Mouse (Mus musculus) forebrain, embryonic 11.5 days (tissue): ENCODE data around the gene Ints6l. TPM values are rescaled to one million over a fixed set of nuclear protein-coding genes. Genes with fewer than 3 reads are reported as not detected.

Source experiments
- ATAC-seq: fragments of 200-750 bp; cut with Nextera tagmentation; replicated peaks from 2 replicates; pipeline ENCODE4 v1.8.0; 2017; ENCODE audit warnings: moderate TSS enrichment; ENCODE audit not compliant: low FRiP score
- DNase-seq: peaks from one replicate; pipeline ENCODE4 v3.0.0-alpha.2; 2017; ENCODE audit warnings: low spot score
- H3K27ac ChIP-seq: fragments of 300-500 bp; sonication (generic); 2 replicates; pipeline ENCODE4 v1.5.1; 2014; ENCODE audit warnings: low read depth, low read length
- H3K27me3 ChIP-seq: fragments of 300-500 bp; sonication (generic); 2 replicates; pipeline ENCODE4 v1.6.1; 2014; ENCODE audit warnings: mild to moderate bottlenecking, low read length, mixed read lengths; ENCODE audit not compliant: control insufficient read depth, insufficient read depth
- H3K36me3 ChIP-seq: fragments of 300-500 bp; sonication (generic); 2 replicates; pipeline ENCODE4 v1.6.1; 2014; ENCODE audit warnings: mild to moderate bottlenecking, low read length, moderate library complexity, mixed read lengths; ENCODE audit not compliant: control insufficient read depth, insufficient read depth
- H3K4me1 ChIP-seq: fragments of 300-500 bp; sonication (generic); replicated peaks from 2 replicates; pipeline ENCODE4 v1.6.1; 2014; ENCODE audit warnings: low read length, mixed read lengths; ENCODE audit not compliant: control insufficient read depth, insufficient read depth
- H3K4me2 ChIP-seq: fragments of 300-500 bp; sonication (generic); 2 replicates; pipeline ENCODE4 v1.6.1; 2014; ENCODE audit warnings: low read depth, mild to moderate bottlenecking, low read length, moderate library complexity, mixed read lengths; ENCODE audit not compliant: severe bottlenecking
- H3K4me3 ChIP-seq: fragments of 300-500 bp; sonication (generic); 2 replicates; pipeline ENCODE4 v1.5.1; 2014; ENCODE audit warnings: low read depth, low read length
- H3K9ac ChIP-seq: fragments of 300-500 bp; sonication (generic); 2 replicates; pipeline ENCODE4 v1.6.1; 2014; ENCODE audit warnings: low read length
- H3K9me3 ChIP-seq: fragments of 300-500 bp; sonication (generic); 2 replicates; pipeline ENCODE4 v1.6.1; 2016; ENCODE audit warnings: low read length, mixed read lengths; ENCODE audit not compliant: control insufficient read depth
- WGBS: fragments of 180-500 bp; shearing (Covaris S2); extraction: QIAGEN DNeasy Blood & Tissue Kit; methylation state at CpG from one replicate; pipeline ENCODE4 v1.1.7; 2014; 5-methylcytosine and 5-hydroxymethylcytosine counted together
- polyA plus RNA-seq: library from polyadenylated mRNA; unstranded; fragments of >200 nt; fragmentation: Nextera tagmentation; extraction: Ambion mirVana; gene quantifications from 2 replicates; pipeline ENCODE4 v1.2.1, GENCODE M21; 2014

Ints6l gene
- polyA plus RNA-seq, 1 experiment from 2014 or later: 23.4 TPM

GRCm38 (mm10) chrX:56447524-56448015, 7.1 kb upstream of the Ints6l start, which contains the start of gene Gm2174:
TSS of gene Gm2174 (plus strand) at chrX:56447965.
- H3K27ac ChIP-seq: no peak within 1 kb of the TSS
- no peaks in the 10 kb centered on the region for H3K9me3 ChIP-seq
- no peaks in the 10 kb centered on the region for H3K4me1 ChIP-seq
- H3K4me2 ChIP-seq: no peak within 1 kb of the TSS
- WGBS: 66% methylated on average over 4 of the region's 4 CpGs
- ATAC-seq: no peak
- H3K4me3 ChIP-seq: no peak within 1 kb of the TSS
- no peaks in the 10 kb centered on the region for H3K36me3 ChIP-seq
- no peaks in the 10 kb centered on the region for H3K27me3 ChIP-seq
- no peak within 1 kb of the TSS for H3K9ac ChIP-seq
- no peak for DNase-seq

GRCm38 (mm10) chrX:56455372-56456246, 952 bp downstream of the Ints6l start:
- no peaks in the 10 kb centered on the region for H3K27me3 ChIP-seq
- H3K9me3 ChIP-seq: no peaks in the 10 kb centered on the region
- 18% methylated on average over 44 of the region's 65 CpGs for WGBS
- peak overlapping the region; percentile 81 for H3K9ac ChIP-seq
- H3K4me2 ChIP-seq: peak overlapping the region; percentile 56
- peak; percentile 96 for ATAC-seq
- peak overlapping the region; percentile 90 for H3K27ac ChIP-seq
- peak; percentile 91 for DNase-seq
- peak overlapping the region; percentile 54 for H3K4me3 ChIP-seq
- no peaks in the 10 kb centered on the region for H3K4me1 ChIP-seq
- H3K36me3 ChIP-seq: no peaks in the 10 kb centered on the region

GRCm38 (mm10) chrX:56456379-56456778, 1.7 kb downstream of the Ints6l start:
- 17% methylated on average over 8 of the region's 8 CpGs for WGBS
- Histone ChIP-seq H3K27me3 (no peaks in the 10 kb centered on the region), H3K27ac (peak overlapping the region; percentile 90), H3K4me3 (peak overlapping the region; percentile 54), H3K36me3 (no peaks in the 10 kb centered on the region), H3K4me2 (peak overlapping the region; percentile 48), H3K4me1 (no peaks in the 10 kb centered on the region), H3K9ac (peak overlapping the region; percentile 24; the same call in 1 of the 2 replicates), H3K9me3 (no peaks in the 10 kb centered on the region)
- peak; percentile 11; the same call in 1 of the 2 replicates for ATAC-seq
- DNase-seq: no peak

GRCm38 (mm10) chrX:56462020-56462933, 7.6 kb downstream of the Ints6l start:
- Histone ChIP-seq H3K4me3 (no peak overlapping the region), H3K4me1 (no peaks in the 10 kb centered on the region), H3K9ac (no peak overlapping the region), H3K27me3 (no peaks in the 10 kb centered on the region), H3K4me2 (no peak overlapping the region), H3K27ac (no peak overlapping the region), H3K36me3 (no peaks in the 10 kb centered on the region), H3K9me3 (no peaks in the 10 kb centered on the region)
- DNase-seq (no peak), ATAC-seq (no peak)
- WGBS: 80% methylated on average over 14 of the region's 14 CpGs

GRCm38 (mm10) chrX:56464906-56465305, 10.2 kb downstream of the Ints6l start:
- Histone ChIP-seq H3K27ac (no peak overlapping the region), H3K4me2 (no peak overlapping the region), H3K9ac (no peak overlapping the region), H3K27me3 (no peaks in the 10 kb centered on the region), H3K36me3 (no peaks in the 10 kb centered on the region), H3K4me3 (no peak overlapping the region), H3K9me3 (no peaks in the 10 kb centered on the region), H3K4me1 (no peaks in the 10 kb centered on the region)
- WGBS: 91% methylated on average over 1 of the region's 1 CpGs
- DNase-seq (no peak), ATAC-seq (no peak)

GRCm38 (mm10) chrX:56467688-56468087, 13.0 kb downstream of the Ints6l start:
- 69% methylated on average over 4 of the region's 4 CpGs for WGBS
- H3K27ac ChIP-seq: no peak overlapping the region

GRCm38 (mm10) chrX:56468422-56468821, 13.8 kb downstream of the Ints6l start:
- H3K27me3 ChIP-seq: no peaks in the 10 kb centered on the region
- no peak overlapping the region for H3K4me2 ChIP-seq
- 50% methylated on average over 6 of the region's 6 CpGs for WGBS
- ATAC-seq (no peak), DNase-seq (no peak)
- no peak overlapping the region for H3K4me3 ChIP-seq
- H3K9ac ChIP-seq: no peak overlapping the region
- H3K36me3 ChIP-seq: no peaks in the 10 kb centered on the region
- H3K27ac ChIP-seq: no peak overlapping the region
- no peaks in the 10 kb centered on the region for H3K4me1 ChIP-seq
- no peaks in the 10 kb centered on the region; the same call in 1 of the 2 replicates for H3K9me3 ChIP-seq

More at GRCm38 (mm10) chrX:56467688-56468087, 13.0 kb downstream of the Ints6l start:
- no peak overlapping the region for H3K9ac ChIP-seq
- H3K27me3 ChIP-seq: no peaks in the 10 kb centered on the region
- no peak overlapping the region for H3K4me2 ChIP-seq
- ATAC-seq (no peak), DNase-seq (no peak)
- no peaks in the 10 kb centered on the region for H3K36me3 ChIP-seq
- no peaks in the 10 kb centered on the region for H3K4me1 ChIP-seq
- no peaks in the 10 kb centered on the region; the same call in 1 of the 2 replicates for H3K9me3 ChIP-seq
- H3K4me3 ChIP-seq: no peak overlapping the region

- DNase-seq (no peak), ATAC-seq (no peak)
- H3K4me2 ChIP-seq: no peak overlapping the region
- no peak overlapping the region for H3K27ac ChIP-seq
- H3K27me3 ChIP-seq: no peaks in the 10 kb centered on the region
- H3K4me1 ChIP-seq: no peaks in the 10 kb centered on the region
- no peaks in the 10 kb centered on the region for H3K36me3 ChIP-seq
- H3K4me3 ChIP-seq: no peak overlapping the region
- H3K9ac ChIP-seq: no peak overlapping the region
- no peaks in the 10 kb centered on the region; the same call in 1 of the 2 replicates for H3K9me3 ChIP-seq
- 67% methylated on average over 8 of the region's 8 CpGs for WGBS
Observed at GRCm38 (mm10) chrX:56474035-56474434, 19.4 kb downstream of the Ints6l start.
